11 mouse cellular contexts compared by ENCODE assay signal in the genomic region with DNA sequence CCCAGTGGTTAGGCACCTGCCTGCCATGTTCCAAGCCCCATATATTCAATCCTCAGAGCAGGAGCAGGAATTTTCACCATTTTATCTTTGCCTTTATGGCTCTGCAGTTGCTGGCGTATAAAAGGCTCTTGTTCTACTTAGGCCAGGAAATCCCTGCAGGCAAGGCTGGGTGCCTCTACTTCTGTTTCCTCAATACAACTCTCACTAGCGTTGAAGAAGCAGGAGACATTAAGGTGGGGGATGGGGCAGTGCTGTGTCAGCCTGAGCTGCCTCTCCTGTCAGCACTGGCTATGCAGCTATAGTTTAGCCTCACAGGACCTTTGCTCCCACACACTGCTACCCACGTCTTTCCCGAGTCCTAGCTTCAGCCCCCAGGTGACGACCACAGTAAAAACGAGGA. TPM values are rescaled to one million over a fixed set of nuclear protein-coding genes. Genes with fewer than 3 reads are reported as not detected.
DNase-seq lines count a peak whose midpoint lies in the region; ATAC-seq and TF ChIP-seq lines count a peak whose summit lies in the region.
"Had no signal": no experiment of that assay in that cellular context is flagged by ENCODE, and none has a peak within 500 bp of the region (broad histone marks: within the 10 kb centered on the region; RNA-seq: fewer than 3 reads in every experiment).

No protein-coding gene starts in this region.

- TF ChIP-seq POLR2A in MEL (IDR thresholded peaks at IDR 0.05; ENCODE audit: control insufficient read depth in 1 of 2, insufficient read depth in 1 of 2, low read depth in 1 of 2, low read length in 2 of 2, poor library complexity in 1 of 2) = no peak

- peaks cover 58% of the 10 kb centered on the region for H3K36me3 ChIP-seq in kidney, embryonic 14.5 days (ENCODE audit: control insufficient read depth, insufficient read depth, low read length)
- peaks cover 24% of the 10 kb centered on the region in 2 experiments for H3K36me3 ChIP-seq in MEL (ENCODE audit: control insufficient read depth in 1 of 2, insufficient read depth in 2 of 2, low read length in 2 of 2)
- H3K36me3 ChIP-seq in embryonic facial prominence, embryonic 10.5 days (replicated peaks) = peaks cover 81% of the 10 kb centered on the region
- H3K36me3 ChIP-seq in liver, embryonic 13.5 days = peaks cover 93% of the 10 kb centered on the region
- H3K36me3 ChIP-seq in midbrain, embryonic 13.5 days = peaks cover 26% of the 10 kb centered on the region

- DNase-seq in kidney, postnatal 10 days = no peak
- no peak for DNase-seq in MEL (ENCODE audit: low read depth, low spot score)
- no peak for DNase-seq in embryonic facial prominence, embryonic 10.5 days (ENCODE audit: low spot score)
- no peak for DNase-seq in liver, embryonic 13.5 days
- DNase-seq in testis, postnatal 14 days (ENCODE audit: low spot score) = no peak
- DNase-seq in thymus, postnatal 4 days = no peak
- DNase-seq: right cerebral cortex, postnatal 14 days had no signal

- no peaks in the 10 kb centered on the region for H3K79me2 ChIP-seq in MEL (ENCODE audit: control insufficient read depth, insufficient read depth, low read length, poor library complexity)

- H3K27me3 ChIP-seq in kidney, embryonic 14.5 days (ENCODE audit: control insufficient read depth, insufficient read depth, low read length) = no peaks in the 10 kb centered on the region
- H3K27me3 ChIP-seq in MEL (ENCODE audit: control insufficient read depth in 1 of 2, insufficient read depth in 2 of 2, low read length in 2 of 2) = no peaks in the 10 kb centered on the region
- no peaks in the 10 kb centered on the region for H3K27me3 ChIP-seq in embryonic facial prominence, embryonic 10.5 days (replicated peaks; ENCODE audit: low read depth, poor library complexity, severe bottlenecking)
- no peaks in the 10 kb centered on the region for H3K27me3 ChIP-seq in liver, embryonic 13.5 days
- no peaks in the 10 kb centered on the region for H3K27me3 ChIP-seq in midbrain, embryonic 13.5 days

- H3K4me2 ChIP-seq in kidney, embryonic 14.5 days (replicated peaks; ENCODE audit: low read depth, low read length) = no peak overlapping the region
- H3K4me2 ChIP-seq in liver, embryonic 13.5 days = no peak overlapping the region
- no peak overlapping the region for H3K4me2 ChIP-seq in midbrain, embryonic 13.5 days (replicated peaks)

- H3K9ac ChIP-seq in kidney, embryonic 14.5 days (ENCODE audit: low read depth, low read length) = 0 out of 2 replicates have a peak overlapping the region, but pooled peaks have one; percentile 7
- no peak overlapping the region for H3K9ac ChIP-seq in MEL (ENCODE audit: control insufficient read depth, low read depth, low read length, poor library complexity, severe bottlenecking)
- no peak overlapping the region for H3K9ac ChIP-seq in liver, embryonic 13.5 days
- no peak overlapping the region for H3K9ac ChIP-seq in midbrain, embryonic 13.5 days (replicated peaks)

- peak overlapping the region; percentile 32; the same call in 1 of the 2 replicates for H3K27ac ChIP-seq in kidney, embryonic 14.5 days (ENCODE audit: low read depth, low read length)
- peak overlapping the region; percentile 14; the same call in 1 of the 2 replicates for H3K27ac ChIP-seq in MEL (ENCODE audit: control insufficient read depth, low read depth, low read length)
- H3K27ac ChIP-seq in embryonic facial prominence, embryonic 10.5 days (replicated peaks) = peak overlapping the region; percentile 36
- H3K27ac ChIP-seq in liver, embryonic 13.5 days = peak overlapping the region; percentile 67
- no peak overlapping the region for H3K27ac ChIP-seq in midbrain, embryonic 13.5 days

- no peaks in the 10 kb centered on the region for H3K9me3 ChIP-seq in kidney, embryonic 14.5 days (ENCODE audit: control insufficient read depth, low read length)
- no peaks in the 10 kb centered on the region for H3K9me3 ChIP-seq in MEL (replicated peaks; ENCODE audit: insufficient read depth, low read length)
- no peaks in the 10 kb centered on the region for H3K9me3 ChIP-seq in embryonic facial prominence, embryonic 10.5 days
- H3K9me3 ChIP-seq in liver, embryonic 13.5 days (replicated peaks) = no peaks in the 10 kb centered on the region
- H3K9me3 ChIP-seq in midbrain, embryonic 13.5 days = no peaks in the 10 kb centered on the region
- H3K9me3 ChIP-seq: G1E had no signal

- 37% methylated on average over 6 of the region's 6 CpGs for WGBS in kidney, embryonic 14.5 days
- 46% methylated on average over 6 of the region's 6 CpGs for WGBS in embryonic facial prominence, embryonic 10.5 days
- WGBS in liver, embryonic 13.5 days (ENCODE audit: insufficient replicate concordance) = 56% methylated on average over 6 of the region's 6 CpGs
- 85% methylated on average over 6 of the region's 6 CpGs for WGBS in midbrain, embryonic 13.5 days

- no peak for ATAC-seq in kidney, embryonic 14.5 days (ENCODE audit: low FRiP score, low TSS enrichment)
- no peak for ATAC-seq in liver, embryonic 13.5 days (ENCODE audit: low read depth)
- ATAC-seq in midbrain, embryonic 13.5 days = no peak
- ATAC-seq: inflammation-experienced regulatory T-cells, adult 6 months had no signal

- TF ChIP-seq EP300 in MEL (IDR thresholded peaks at IDR 0.05; ENCODE audit: low read depth in 1 of 2, low read length in 2 of 2) = no peak

- H3K4me3 ChIP-seq in kidney, embryonic 14.5 days (ENCODE audit: low read length) = no peak overlapping the region
- H3K4me3 ChIP-seq in MEL (ENCODE audit: control insufficient read depth in 1 of 2, insufficient read depth in 1 of 2, low read depth in 2 of 2, low read length in 2 of 2) = no peak overlapping the region
- no peak overlapping the region for H3K4me3 ChIP-seq in embryonic facial prominence, embryonic 10.5 days
- no peak overlapping the region for H3K4me3 ChIP-seq in liver, embryonic 13.5 days (replicated peaks)
- H3K4me3 ChIP-seq in midbrain, embryonic 13.5 days (replicated peaks) = no peak overlapping the region

- TF ChIP-seq CTCF in MEL (IDR thresholded peaks at IDR 0.05 in 2 of 3, conservative IDR thresholded peaks at IDR 0.05 in 1 of 3; ENCODE audit: control insufficient read depth in 1 of 3, insufficient read depth in 1 of 3, low read depth in 2 of 3, low read length in 3 of 3, poor library complexity in 1 of 3, severe bottlenecking in 1 of 3) = no peak

- H3K4me1 ChIP-seq in kidney, embryonic 14.5 days (ENCODE audit: control insufficient read depth, insufficient read depth, low read length) = 0 out of 2 replicates have a peak, but pooled peaks cover 4% of the 10 kb centered on the region
- H3K4me1 ChIP-seq in MEL (ENCODE audit: control insufficient read depth in 1 of 2, insufficient read depth in 2 of 2, low read length in 2 of 2) = peaks cover 0 to 25% of the 10 kb centered on the region in 2 experiments; a peak in 3 of 4 replicates
- H3K4me1 ChIP-seq in embryonic facial prominence, embryonic 10.5 days = peaks cover 16% of the 10 kb centered on the region
- H3K4me1 ChIP-seq in liver, embryonic 13.5 days (replicated peaks) = peaks cover 25% of the 10 kb centered on the region
- no peaks in the 10 kb centered on the region for H3K4me1 ChIP-seq in midbrain, embryonic 13.5 days (replicated peaks)

- TF ChIP-seq RAD21 in MEL (IDR thresholded peaks at IDR 0.05; ENCODE audit: low read depth, low read length) = no peak

TF ChIP-seq in MEL, 35 proteins besides CTCF, POLR2A, EP300 and RAD21 (continues in another document):
- TF ChIP-seq TAL1 (IDR thresholded peaks at IDR 0.05; ENCODE audit: low read length) (no peak), MAX (IDR thresholded peaks at IDR 0.05; ENCODE audit: low read length) (no peak), HCFC1 (IDR thresholded peaks at IDR 0.05; ENCODE audit: low read depth, low read length) (no peak)

RNA-seq across cellular contexts. Expression of a gene that starts 17.8 kb away (rescaled TPM):
- 13.5 and 25.0 TPM in 2 replicates for polyA plus RNA-seq in kidney, embryonic 14.5 days (2014; fragmentation: Nextera tagmentation; extraction: Ambion mirVana)
- 19.3 and 25.2 TPM in 2 replicates for total RNA-seq in MEL (2012; rRNA removed)
- polyA plus RNA-seq in MEL (2012; ENCODE audit: insufficient read depth in 1 of 2, insufficient read length in 2 of 2, low read depth in 1 of 2, low replicate concordance in 2 of 2, missing spikeins in 1 of 2) = 10 to 100 TPM in 1 of 2 experiments, not detected in 1; 56.6 TPM
- 17.2 and 17.6 TPM in 2 replicates for polyA plus RNA-seq in embryonic facial prominence, embryonic 10.5 days (2016; fragmentation: Nextera tagmentation; extraction: Ambion mirVana)
- 18.9 and 21.1 TPM in 2 replicates for polyA plus RNA-seq in liver, embryonic 13.5 days (2015; fragmentation: Nextera tagmentation; extraction: Ambion mirVana)
- 4.1 and 4.8 TPM in 2 replicates for polyA plus RNA-seq in midbrain, embryonic 13.5 days (2015; fragmentation: Nextera tagmentation; extraction: Ambion mirVana)

RNA-seq across cellular contexts. Expression of a gene that starts 21.2 kb away (rescaled TPM):
- polyA plus RNA-seq in kidney, embryonic 14.5 days (2014; fragmentation: Nextera tagmentation; extraction: Ambion mirVana) = 22.3 and 29.8 TPM in 2 replicates
- 5.9 and 6.4 TPM in 2 replicates for total RNA-seq in MEL (2012; rRNA removed)
- polyA plus RNA-seq in MEL (2012; ENCODE audit: insufficient read depth in 1 of 2, insufficient read length in 2 of 2, low read depth in 1 of 2, low replicate concordance in 2 of 2, missing spikeins in 1 of 2) = 1 to 10 TPM in 1 of 2 experiments, not detected in 1; 8.7 TPM
- polyA plus RNA-seq in embryonic facial prominence, embryonic 10.5 days (2016; fragmentation: Nextera tagmentation; extraction: Ambion mirVana) = 28.4 and 30.2 TPM in 2 replicates
- polyA plus RNA-seq in liver, embryonic 13.5 days (2015; fragmentation: Nextera tagmentation; extraction: Ambion mirVana) = 5.2 and 5.5 TPM in 2 replicates
- 94.8 and 97.2 TPM in 2 replicates for polyA plus RNA-seq in midbrain, embryonic 13.5 days (2015; fragmentation: Nextera tagmentation; extraction: Ambion mirVana)

RNA-seq across cellular contexts. Expression of a gene that starts 27.6 kb away (rescaled TPM):
- polyA plus RNA-seq in kidney, embryonic 14.5 days (2014; fragmentation: Nextera tagmentation; extraction: Ambion mirVana) = 0.12 and 0.23 TPM in 2 replicates
- total RNA-seq in MEL (2012; rRNA removed) = 0.15 TPM in 1 of 2 replicates, not detected in the other
- polyA plus RNA-seq in MEL (2012; ENCODE audit: insufficient read depth in 1 of 2, insufficient read length in 2 of 2, low read depth in 1 of 2, low replicate concordance in 2 of 2, missing spikeins in 1 of 2) = under 1 TPM in 1 of 2 experiments, not detected in 1; 0.17 TPM
- 1.5 and 2.2 TPM in 2 replicates for polyA plus RNA-seq in embryonic facial prominence, embryonic 10.5 days (2016; fragmentation: Nextera tagmentation; extraction: Ambion mirVana)
- 0.03 TPM in 1 of 2 replicates, not detected in the other for polyA plus RNA-seq in liver, embryonic 13.5 days (2015; fragmentation: Nextera tagmentation; extraction: Ambion mirVana)
- polyA plus RNA-seq in midbrain, embryonic 13.5 days (2015; fragmentation: Nextera tagmentation; extraction: Ambion mirVana) = 36.8 and 51.7 TPM in 2 replicates
- polyA plus RNA-seq: inflammation-experienced regulatory T-cells, adult 6 months had no signal

RNA-seq across cellular contexts. Expression of a gene that starts 27.6 kb away (rescaled TPM):
- 47.4 and 48.6 TPM in 2 replicates for polyA plus RNA-seq in kidney, embryonic 14.5 days (2014; fragmentation: Nextera tagmentation; extraction: Ambion mirVana)
- not detected in 2 replicates for total RNA-seq in MEL (2012; rRNA removed)
- not detected for polyA plus RNA-seq in MEL (2012; ENCODE audit: insufficient read depth in 1 of 2, insufficient read length in 2 of 2, low read depth in 1 of 2, low replicate concordance in 2 of 2, missing spikeins in 1 of 2)
- polyA plus RNA-seq in embryonic facial prominence, embryonic 10.5 days (2016; fragmentation: Nextera tagmentation; extraction: Ambion mirVana) = 13.8 and 18.2 TPM in 2 replicates
- 3.8 and 4.2 TPM in 2 replicates for polyA plus RNA-seq in liver, embryonic 13.5 days (2015; fragmentation: Nextera tagmentation; extraction: Ambion mirVana)
- 21.4 and 25.3 TPM in 2 replicates for polyA plus RNA-seq in midbrain, embryonic 13.5 days (2015; fragmentation: Nextera tagmentation; extraction: Ambion mirVana)
- polyA plus RNA-seq: G1E had no signal

Comparison
In these comparisons a context has a peak if more than half of its experiments do, and no peak if none do; other contexts are left out.
1. RNA of a gene that starts 27.6 kb away (polyA plus RNA-seq): 36.8 to 51.7 TPM in midbrain, embryonic 13.5 days; 1.5 to 2.2 TPM in embryonic facial prominence, embryonic 10.5 days, 0.17 TPM in MEL, 0.12 to 0.23 TPM in kidney, embryonic 14.5 days and 0.03 TPM in liver, embryonic 13.5 days; every median in the first group is over 10 times any median in the second.